Mouse (Mus musculus) intestine, postnatal 0 days (tissue): ENCODE results near the gene Cdt1. TPM values are rescaled to one million over a fixed set of nuclear protein-coding genes. Genes with fewer than 3 reads are reported as not detected.

ENCODE experiments used
- ATAC-seq: fragments of 200-750 bp; cut with Nextera tagmentation; 2 replicates; pipeline ENCODE4 v1.8.0; 2017; ENCODE audit warnings: mild to moderate bottlenecking, moderate TSS enrichment, moderate library complexity
- H3K27ac ChIP-seq: fragments of 300-500 bp; sonication (generic); 2 replicates; pipeline ENCODE4 v1.5.1; 2014; ENCODE audit warnings: mild to moderate bottlenecking, low read depth, low read length, moderate library complexity
- H3K27me3 ChIP-seq: fragments of 300-500 bp; sonication (generic); replicated peaks from 2 replicates; pipeline ENCODE4 v1.6.1; 2014; ENCODE audit warnings: low read length, mixed read lengths; ENCODE audit not compliant: control insufficient read depth, insufficient read depth
- H3K36me3 ChIP-seq: fragments of 300-500 bp; sonication (generic); 2 replicates; pipeline ENCODE4 v1.6.1; 2014; ENCODE audit warnings: mild to moderate bottlenecking, moderate library complexity; ENCODE audit not compliant: control insufficient read depth, insufficient read depth
- H3K4me1 ChIP-seq: fragments of 300-500 bp; sonication (generic); replicated peaks from 2 replicates; pipeline ENCODE4 v1.6.1; 2014; ENCODE audit warnings: antibody characterized with exemption, low read length, mixed read lengths; ENCODE audit not compliant: control insufficient read depth, insufficient read depth
- H3K4me2 ChIP-seq: fragments of 300-500 bp; sonication (generic); replicated peaks from 2 replicates; pipeline ENCODE4 v1.6.1; 2014; ENCODE audit warnings: low read depth, mild to moderate bottlenecking, moderate library complexity
- H3K4me3 ChIP-seq: fragments of 300-500 bp; sonication (generic); 2 replicates; pipeline ENCODE4 v1.5.1; 2014; ENCODE audit warnings: low read depth, low read length
- H3K9ac ChIP-seq: fragments of 300-500 bp; sonication (generic); 2 replicates; pipeline ENCODE4 v1.6.1; 2014; ENCODE audit warnings: mild to moderate bottlenecking, low read depth, low read length
- H3K9me3 ChIP-seq: fragments of 300-500 bp; sonication (generic); 2 replicates; pipeline ENCODE4 v1.6.1; 2016; ENCODE audit warnings: mixed run types; ENCODE audit not compliant: control insufficient read depth
- CTCF ChIP-seq: sonication (generic); IDR thresholded peaks from 2 replicates; pipeline ENCODE4 v1.5.1; 2016; ENCODE audit warnings: low read depth, mild to moderate bottlenecking, control low read depth, antibody characterized with exemption, moderate library complexity
- WGBS: fragments of 180-500 bp; shearing (Covaris S2); extraction: QIAGEN DNeasy Blood & Tissue Kit; methylation state at CpG from one replicate; pipeline ENCODE4 v1.1.7; 2014; 5-methylcytosine and 5-hydroxymethylcytosine counted together
- polyA plus RNA-seq: library from polyadenylated mRNA; unstranded; fragments of >200 nt; fragmentation: Nextera tagmentation; extraction: Ambion mirVana; gene quantifications from 2 replicates; pipeline ENCODE4 v1.2.1, GENCODE M21; 2015

Gene Cdt1
- polyA plus RNA-seq = 13.3 and 14.0 TPM in 2 replicates

DNA sequence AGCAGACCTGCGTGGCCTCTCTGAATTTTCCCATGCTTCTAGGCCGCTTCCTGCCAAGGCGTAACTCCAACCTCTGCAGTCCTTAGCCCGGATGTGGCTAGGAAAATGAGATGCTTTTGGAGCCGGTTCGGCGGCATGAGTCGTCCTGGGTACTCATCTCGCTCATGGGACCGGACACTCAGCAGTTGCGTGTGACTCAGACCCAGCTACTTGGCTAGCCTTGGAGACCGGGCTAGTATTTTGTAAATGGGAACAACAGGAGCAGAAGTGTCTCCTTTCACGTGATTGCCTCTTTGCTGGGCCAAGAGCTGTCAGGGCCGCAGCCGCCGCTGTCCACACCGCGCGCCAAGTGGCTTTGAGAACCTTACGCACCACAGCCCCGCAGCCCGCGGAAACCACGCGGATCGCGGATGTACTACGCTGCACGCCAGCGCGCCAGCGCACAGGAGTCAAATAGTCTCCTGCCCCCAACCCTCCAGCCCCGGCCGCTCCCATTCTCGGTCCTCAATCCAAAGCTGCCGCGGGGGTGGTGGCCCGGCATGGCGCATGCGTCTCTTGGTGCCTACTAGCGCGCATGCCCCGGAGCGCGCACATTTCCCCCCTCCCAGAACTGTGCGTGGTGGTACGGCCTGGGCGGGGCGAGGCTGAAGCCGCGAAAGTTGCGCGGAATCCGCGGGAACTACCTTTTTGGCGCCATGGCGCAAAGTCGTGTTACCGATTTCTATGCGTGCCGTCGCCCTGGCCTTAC is at the start of gene Cdt1:
Gene Cdt1 (plus strand): TSS at position 655 of the 748 bp plus-strand sequence.
- Histone ChIP-seq H3K4me1 (peaks cover 8% of the 10 kb centered on the region; the same call in 1 of the 2 replicates), H3K27ac (peak within 1 kb of the TSS; percentile 90), H3K4me3 (peak within 1 kb of the TSS; percentile 81), H3K27me3 (no peaks in the 10 kb centered on the region), H3K4me2 (peak within 1 kb of the TSS; percentile 92), H3K9me3 (no peaks in the 10 kb centered on the region), H3K9ac (peak within 1 kb of the TSS; percentile 85), H3K36me3 (peaks cover 30% of the 10 kb centered on the region)
- peak; percentile 91 for ATAC-seq
- under 1% methylated on average over 62 of the region's 62 CpGs for WGBS
- TF ChIP-seq CTCF = no peak; the same call in 1 of the 2 replicates

DNA sequence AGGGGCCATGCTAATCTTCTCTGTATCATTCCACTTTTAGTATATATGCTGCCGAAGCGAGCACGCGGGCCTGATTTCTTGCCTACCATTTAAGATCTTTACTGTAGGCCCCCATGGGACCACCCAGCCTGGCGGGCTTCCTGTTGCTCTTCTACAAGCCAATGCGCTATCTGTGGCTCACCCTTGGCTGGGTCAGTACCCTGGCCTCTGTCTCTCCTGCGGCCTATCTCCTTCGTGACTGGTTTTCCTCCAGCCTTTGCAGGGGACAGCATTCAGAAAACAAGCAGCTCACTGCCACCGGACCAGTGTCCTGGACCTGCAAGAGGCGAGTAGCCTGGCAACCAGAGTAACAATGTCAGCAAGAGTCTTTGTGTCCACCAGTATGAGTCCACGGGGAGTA is 47.2 kb upstream of the Cdt1 start:
- no peak for TF ChIP-seq CTCF
- Histone ChIP-seq H3K27ac (no peak overlapping the region), H3K36me3 (no peaks in the 10 kb centered on the region), H3K27me3 (no peaks in the 10 kb centered on the region), H3K9me3 (no peaks in the 10 kb centered on the region), H3K9ac (no peak overlapping the region), H3K4me2 (no peak overlapping the region), H3K4me3 (no peak overlapping the region), H3K4me1 (0 out of 2 replicates have a peak, but pooled peaks cover 17% of the 10 kb centered on the region)
- WGBS = 80% methylated on average over 11 of the region's 11 CpGs
- ATAC-seq = no peak

DNA sequence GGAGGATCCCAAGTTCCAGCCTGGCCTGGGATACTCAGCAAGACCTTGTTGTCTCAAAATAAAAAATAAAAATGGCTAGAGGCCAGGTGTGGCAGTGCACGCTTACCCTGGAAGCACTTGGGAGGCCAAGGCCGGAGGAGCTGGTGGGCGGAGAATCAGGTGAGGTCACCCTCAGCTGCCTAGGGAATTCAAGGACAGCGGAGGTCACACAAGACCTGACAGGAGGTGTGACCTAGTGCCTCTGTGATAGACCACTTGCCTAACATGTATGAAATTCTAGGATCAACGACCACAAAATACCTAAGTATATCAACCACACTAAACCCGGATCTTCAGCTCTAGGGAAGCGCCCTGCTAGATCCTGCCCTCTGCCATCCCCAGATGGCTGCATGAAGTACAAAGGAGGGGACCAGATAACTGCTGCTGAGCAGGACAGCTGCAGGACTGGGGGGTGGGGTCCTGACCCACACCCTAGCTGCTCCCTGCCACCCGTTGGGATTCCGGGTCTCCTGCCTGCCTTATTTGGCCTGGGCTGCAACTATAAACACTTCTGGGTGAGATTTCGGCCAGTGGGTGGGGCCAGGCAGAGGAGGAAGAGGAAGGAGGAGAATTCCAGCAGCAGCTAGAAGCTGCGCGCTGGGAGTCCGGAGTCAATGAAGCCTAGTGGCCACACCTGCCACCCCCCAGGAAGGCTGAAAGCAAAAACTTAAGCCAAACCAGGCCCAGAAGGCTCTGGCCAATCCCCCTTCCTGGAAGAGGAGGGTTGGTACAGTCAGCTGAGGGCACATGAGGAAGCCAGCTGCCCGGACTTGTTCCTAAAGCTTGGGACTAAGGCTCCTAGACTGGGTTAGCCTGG is 44.8 kb upstream of the Cdt1 start:
- 30% methylated on average over 14 of the region's 14 CpGs for WGBS
- peak; percentile 39 for ATAC-seq
- H3K36me3 ChIP-seq = no peaks in the 10 kb centered on the region
- peak overlapping the region; percentile 53 for H3K4me2 ChIP-seq
- H3K9me3 ChIP-seq = no peaks in the 10 kb centered on the region
- H3K9ac ChIP-seq = 0 out of 2 replicates have a peak overlapping the region, but pooled peaks have one; percentile 7
- H3K27me3 ChIP-seq = no peaks in the 10 kb centered on the region
- peak overlapping the region; percentile 71 for H3K27ac ChIP-seq
- TF ChIP-seq CTCF = no peak
- H3K4me3 ChIP-seq = no peak overlapping the region
- 0 out of 2 replicates have a peak, but pooled peaks cover 17% of the 10 kb centered on the region for H3K4me1 ChIP-seq

DNA sequence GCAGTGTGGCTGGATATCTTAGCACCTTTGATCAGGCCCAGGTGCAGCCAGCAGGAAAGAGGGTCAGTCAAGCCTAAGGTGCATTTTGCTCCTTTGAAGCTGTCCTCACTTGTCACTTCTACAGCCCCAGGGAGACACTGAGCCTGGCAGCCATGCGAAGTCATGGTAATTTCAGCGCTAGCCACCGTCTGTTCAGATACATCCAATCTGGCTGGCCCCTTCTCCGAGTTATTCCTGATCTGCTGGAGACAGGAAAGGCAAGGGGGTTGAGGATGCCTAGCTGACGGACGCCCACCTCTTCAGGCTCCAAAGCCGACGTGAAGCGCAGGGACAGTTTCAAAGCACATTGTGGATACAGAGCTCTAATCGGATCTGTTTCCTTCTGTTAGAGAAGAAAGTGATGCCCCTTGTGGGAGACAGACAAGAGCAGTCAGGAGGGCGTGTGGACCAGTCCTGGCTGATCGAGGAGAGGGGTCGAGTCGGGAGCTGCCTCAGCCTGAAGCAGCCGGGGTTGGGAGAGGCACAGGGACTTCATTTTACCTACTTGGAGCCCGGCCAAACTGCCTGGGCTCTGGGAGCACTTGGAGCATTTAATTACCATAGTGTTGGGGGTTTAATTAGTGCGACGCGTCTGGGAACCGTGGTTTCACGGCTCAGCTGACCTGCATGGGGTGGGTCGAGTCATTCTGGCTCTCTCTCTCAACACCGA is 44.0 kb upstream of the Cdt1 start:
- TF ChIP-seq CTCF = no peak
- Histone ChIP-seq H3K36me3 (no peaks in the 10 kb centered on the region), H3K4me3 (no peak overlapping the region), H3K4me2 (peak overlapping the region; percentile 53), H3K27ac (peak overlapping the region; percentile 71), H3K9ac (0 out of 2 replicates have a peak overlapping the region, but pooled peaks have one; percentile 7), H3K27me3 (no peaks in the 10 kb centered on the region), H3K9me3 (no peaks in the 10 kb centered on the region), H3K4me1 (0 out of 2 replicates have a peak, but pooled peaks cover 17% of the 10 kb centered on the region)
- no peak for ATAC-seq
- WGBS = 35% methylated on average over 23 of the region's 23 CpGs

DNA sequence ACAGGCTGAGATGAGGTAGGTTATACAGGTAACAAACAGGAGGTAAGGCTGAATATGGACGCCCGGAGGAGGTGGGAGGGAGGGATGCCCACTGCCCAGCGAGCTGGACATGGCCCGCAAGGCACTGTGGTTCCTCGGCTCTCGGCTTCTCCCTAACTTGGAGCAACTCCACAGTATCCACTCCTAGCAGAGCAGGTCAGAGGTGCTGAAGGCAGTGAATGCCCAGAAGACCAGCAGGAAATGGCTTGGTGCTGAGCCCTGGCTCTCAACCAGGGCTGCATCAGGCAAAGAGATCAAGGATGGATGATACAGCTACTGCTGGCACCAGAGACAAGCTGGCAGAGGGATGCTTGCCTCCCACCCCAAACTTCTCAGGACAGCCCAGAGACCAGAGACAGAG is 43.3 kb upstream of the Cdt1 start:
- H3K9me3 ChIP-seq = no peaks in the 10 kb centered on the region
- H3K4me1 ChIP-seq = 0 out of 2 replicates have a peak, but pooled peaks cover 17% of the 10 kb centered on the region
- no peak for ATAC-seq
- 74% methylated on average over 6 of the region's 6 CpGs for WGBS
- H3K9ac ChIP-seq = no peak overlapping the region
- H3K27ac ChIP-seq = no peak overlapping the region
- no peak overlapping the region for H3K4me2 ChIP-seq
- H3K4me3 ChIP-seq = no peak overlapping the region
- no peaks in the 10 kb centered on the region for H3K36me3 ChIP-seq
- H3K27me3 ChIP-seq = no peaks in the 10 kb centered on the region
- no peak for TF ChIP-seq CTCF
